Mouse (Mus musculus): ENCODE results near the gene Coro7. TPM values are rescaled to one million over a fixed set of nuclear protein-coding genes. Genes with fewer than 3 reads are reported as not detected.
"Not testable (repeated sequence)": the region's sequence is repeated elsewhere in the genome, so short reads cannot be mapped to it uniquely, and the experiment has no call there.

Coro7 gene
- total RNA-seq (2015) (68.6 and 74.5 TPM in 2 replicates), total RNA-seq (2017) (40.2 and 49.1 TPM in 2 replicates)

GRCm38 (mm10) chr16:4679121-4680018, at the start of gene Coro7:
Gene Coro7 (minus strand): TSS chr16:4679777.
- peak; percentile 86 for ATAC-seq (ENCODE audit: poor library complexity, severe bottlenecking)

GRCm38 (mm10) chr16:4727963-4728362, 48.4 kb upstream of the Coro7 start:
- ATAC-seq (ENCODE audit: poor library complexity, severe bottlenecking) = no peak

- no peak for ATAC-seq (ENCODE audit: poor library complexity, severe bottlenecking)
Measured at GRCm38 (mm10) chr16:4727526-4727925, 47.9 kb upstream of the Coro7 start.

- peak; percentile 31 for ATAC-seq (ENCODE audit: poor library complexity, severe bottlenecking)
Measured at GRCm38 (mm10) chr16:4726528-4727128, 47.1 kb upstream of the Coro7 start.

- peak; percentile 88 for ATAC-seq (ENCODE audit: poor library complexity, severe bottlenecking)
Measured at GRCm38 (mm10) chr16:4725780-4726527, 46.4 kb upstream of the Coro7 start, which contains the start of gene Hmox2. Gene Hmox2 (plus strand): TSS chr16:4726361.

- ATAC-seq (ENCODE audit: poor library complexity, severe bottlenecking) = no peak
Measured at GRCm38 (mm10) chr16:4725266-4725665, 45.7 kb upstream of the Coro7 start.

- peak; percentile 24 for ATAC-seq (ENCODE audit: poor library complexity, severe bottlenecking)
Measured at GRCm38 (mm10) chr16:4722915-4723209, 43.3 kb upstream of the Coro7 start.

GRCm38 (mm10) chr16:4722128-4722914, 42.7 kb upstream of the Coro7 start:
- peak; percentile 12 for ATAC-seq (ENCODE audit: poor library complexity, severe bottlenecking)

GRCm38 (mm10) chr16:4718753-4719518, 39.4 kb upstream of the Coro7 start, which contains the start of gene Nmral1:
Gene Nmral1 (minus strand): TSS chr16:4719356.
- ATAC-seq (ENCODE audit: poor library complexity, severe bottlenecking) = peak; percentile 77

GRCm38 (mm10) chr16:4717866-4718265, 38.3 kb upstream of the Coro7 start:
- no peak for ATAC-seq (ENCODE audit: poor library complexity, severe bottlenecking)

GRCm38 (mm10) chr16:4713861-4714710, 34.5 kb upstream of the Coro7 start:
- no peak for ATAC-seq (ENCODE audit: poor library complexity, severe bottlenecking)

GRCm38 (mm10) chr16:4711173-4711572, 31.6 kb upstream of the Coro7 start:
- no peak for ATAC-seq (ENCODE audit: poor library complexity, severe bottlenecking)

- no peak for ATAC-seq (ENCODE audit: poor library complexity, severe bottlenecking)
Measured at GRCm38 (mm10) chr16:4705541-4705940, 26.0 kb upstream of the Coro7 start.

GRCm38 (mm10) chr16:4702646-4703045, 23.1 kb upstream of the Coro7 start:
- ATAC-seq (ENCODE audit: poor library complexity, severe bottlenecking) = no peak

GRCm38 (mm10) chr16:4701211-4701610, 21.6 kb upstream of the Coro7 start:
- ATAC-seq (ENCODE audit: poor library complexity, severe bottlenecking) = no peak

GRCm38 (mm10) chr16:4689371-4689770, 9.8 kb upstream of the Coro7 start:
- ATAC-seq (ENCODE audit: poor library complexity, severe bottlenecking) = not testable (repeated sequence)

- no peak for ATAC-seq (ENCODE audit: poor library complexity, severe bottlenecking)
Measured at GRCm38 (mm10) chr16:4684457-4684791, 4.8 kb upstream of the Coro7 start.

- ATAC-seq (ENCODE audit: poor library complexity, severe bottlenecking) = peak; percentile 80
Measured at GRCm38 (mm10) chr16:4683581-4684456, 4.2 kb upstream of the Coro7 start.

Measured in megakaryocyte, adult 5-6 weeks (primary cell).